Mouse (Mus musculus): Measurements from ENCODE around the gene Ugt1a6a. TPM values are rescaled to one million over a fixed set of nuclear protein-coding genes. Genes with fewer than 3 reads are reported as not detected.
"Not testable (repeated sequence)": the region's sequence is repeated elsewhere in the genome, so short reads cannot be mapped to it uniquely, and the experiment has no call there.

The Ugt1a6a gene
- polyA plus RNA-seq, 1 experiment from 2014 or later, result 2.8 TPM

DNA sequence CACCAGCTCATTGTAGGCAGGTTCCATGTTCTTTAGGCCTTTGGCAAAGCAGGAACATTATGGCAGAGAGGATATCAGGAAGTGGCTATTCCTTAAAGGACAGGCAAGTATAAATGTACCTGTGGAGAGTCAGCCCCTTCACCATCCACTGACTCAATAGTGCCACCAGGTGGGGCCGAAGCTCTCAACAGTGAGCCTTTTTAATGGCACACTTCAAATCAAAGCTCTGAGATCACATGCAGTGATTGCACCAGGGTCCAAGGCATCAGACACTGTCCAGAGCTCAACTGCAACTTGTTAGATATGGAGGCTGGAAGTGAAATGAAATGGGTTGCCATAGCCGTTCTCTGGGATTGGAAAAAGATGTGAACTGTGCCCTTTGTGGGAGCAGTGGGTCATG, 10.7 kb downstream of the Ugt1a6a start:
- not testable (repeated sequence) for H3K4me3 ChIP-seq (replicated peaks; ENCODE audit: low read length); H3K27ac ChIP-seq (ENCODE audit: low read length); H3K9ac ChIP-seq (replicated peaks; ENCODE audit: low read depth, low read length); H3K9me3 ChIP-seq (ENCODE audit: control insufficient read depth, low read length); ATAC-seq; H3K27me3 ChIP-seq (replicated peaks; ENCODE audit: control insufficient read depth, insufficient read depth, low read length); H3K36me3 ChIP-seq (ENCODE audit: control insufficient read depth, insufficient read depth); H3K4me2 ChIP-seq (ENCODE audit: low read length); H3K4me1 ChIP-seq (replicated peaks; ENCODE audit: control insufficient read depth, insufficient read depth, low read length)
- WGBS, result 85% methylated on average over 2 of the region's 2 CpGs

DNA sequence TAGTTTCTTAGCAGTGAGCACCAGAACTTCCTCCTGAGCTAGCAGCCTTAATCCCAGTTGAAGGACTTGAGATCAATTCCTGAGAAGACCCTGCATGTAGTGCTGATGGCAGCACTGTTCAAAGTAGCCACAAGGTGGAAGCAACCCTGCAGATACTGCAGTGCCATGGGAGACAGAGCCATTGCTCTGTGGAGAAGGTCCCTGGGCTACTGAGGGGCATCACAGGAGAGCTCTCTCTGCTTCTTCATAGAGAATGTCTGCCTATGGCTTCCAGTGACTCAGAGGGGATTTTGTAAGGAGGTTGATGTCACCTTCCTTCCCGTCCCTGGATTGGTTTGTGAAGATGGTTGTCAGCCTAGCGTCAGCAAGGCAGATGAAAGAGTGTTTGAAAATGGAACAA, 15.5 kb downstream of the Ugt1a6a start:
- not testable (repeated sequence) for H3K4me1 ChIP-seq (replicated peaks; ENCODE audit: control insufficient read depth, insufficient read depth, low read length); ATAC-seq

DNA sequence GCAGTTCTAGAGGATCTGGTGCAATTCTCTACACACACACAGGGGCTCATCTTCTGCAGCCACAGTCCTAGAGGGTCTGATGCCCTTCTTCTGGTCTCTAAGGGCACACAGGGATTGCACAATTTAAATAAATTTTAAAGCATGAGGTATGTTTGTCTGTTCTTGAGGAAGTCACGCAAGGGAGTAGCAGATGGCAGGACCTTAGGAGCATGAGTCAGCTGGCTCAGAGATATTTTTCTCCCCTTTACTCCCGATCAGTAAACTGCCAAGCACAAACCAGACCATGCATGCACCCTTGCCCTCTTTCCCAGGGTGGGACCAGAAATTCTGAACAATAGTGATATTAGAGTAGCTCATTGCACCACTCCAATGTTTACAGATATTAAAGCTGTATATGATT, 23.8 kb downstream of the Ugt1a6a start:
- ATAC-seq, result no peak
- WGBS, result 95% methylated on average over 2 of the region's 2 CpGs
- H3K9me3 ChIP-seq (ENCODE audit: control insufficient read depth, low read length), result no peaks in the 10 kb centered on the region
- H3K27ac ChIP-seq (ENCODE audit: low read length), result no peak overlapping the region
- H3K36me3 ChIP-seq (ENCODE audit: control insufficient read depth, insufficient read depth), result no peaks in the 10 kb centered on the region
- H3K27me3 ChIP-seq (replicated peaks; ENCODE audit: control insufficient read depth, insufficient read depth, low read length), result no peaks in the 10 kb centered on the region
- H3K4me3 ChIP-seq (replicated peaks; ENCODE audit: low read length), result no peak overlapping the region
- no peaks in the 10 kb centered on the region for H3K4me1 ChIP-seq (replicated peaks; ENCODE audit: control insufficient read depth, insufficient read depth, low read length)
- H3K4me2 ChIP-seq (ENCODE audit: low read length), result no peak overlapping the region
- no peak overlapping the region for H3K9ac ChIP-seq (replicated peaks; ENCODE audit: low read depth, low read length)

More for the DNA sequence above, 15.5 kb downstream of the Ugt1a6a start:
- not testable (repeated sequence) for H3K27me3 ChIP-seq (replicated peaks; ENCODE audit: control insufficient read depth, insufficient read depth, low read length); H3K27ac ChIP-seq (ENCODE audit: low read length); H3K4me2 ChIP-seq (ENCODE audit: low read length); H3K9me3 ChIP-seq (ENCODE audit: control insufficient read depth, low read length); H3K4me3 ChIP-seq (replicated peaks; ENCODE audit: low read length); H3K9ac ChIP-seq (replicated peaks; ENCODE audit: low read depth, low read length); H3K36me3 ChIP-seq (ENCODE audit: control insufficient read depth, insufficient read depth)
- 68% methylated on average over 2 of the region's 2 CpGs for WGBS

DNA sequence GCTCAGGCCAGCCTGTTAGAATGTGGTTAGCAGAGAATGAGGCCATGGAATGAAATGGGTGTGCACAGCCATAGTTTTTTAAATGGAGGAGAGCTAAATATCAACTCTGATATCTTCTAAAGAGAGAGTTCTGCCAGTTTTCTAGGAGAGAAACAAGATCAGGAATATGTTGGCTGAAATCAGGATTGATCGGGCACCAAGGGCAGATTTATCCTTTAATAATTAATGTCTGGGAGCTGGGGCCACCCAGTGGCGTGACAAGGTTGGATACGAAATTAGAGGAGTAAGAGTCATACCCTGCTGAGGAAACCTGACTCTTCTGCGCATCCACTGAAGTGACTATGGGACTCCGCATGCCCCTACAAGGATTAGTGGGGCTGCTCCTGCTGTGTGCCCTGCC, 31.1 kb downstream of the Ugt1a6a start, which contains the start of gene Ugt1a5:
TSS of gene Ugt1a5 (plus strand) at position 302 of the 400 bp plus-strand sequence.
- ATAC-seq, result no peak
- 78% methylated on average over 5 of the region's 5 CpGs for WGBS

DNA sequence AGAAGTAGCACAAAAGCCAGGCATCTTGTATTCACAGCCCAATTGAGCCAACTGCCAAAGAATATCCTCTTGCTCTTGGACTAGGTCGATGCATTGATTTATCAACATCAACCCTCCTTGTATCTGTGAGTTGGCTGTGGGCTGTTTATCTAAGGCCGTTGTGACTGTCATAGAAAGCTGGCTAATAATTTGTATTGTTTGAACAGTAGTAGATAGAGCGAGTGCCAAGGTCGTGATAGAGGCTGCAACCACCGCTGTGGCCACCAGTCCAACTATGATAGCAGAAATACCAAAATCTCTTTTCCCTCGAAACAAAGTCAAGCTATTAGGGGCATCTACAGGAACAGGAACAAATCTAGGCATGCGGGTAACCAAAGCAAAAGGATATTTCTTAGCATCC, 37.6 kb downstream of the Ugt1a6a start:
- not testable (repeated sequence) for H3K9ac ChIP-seq (replicated peaks; ENCODE audit: low read depth, low read length); H3K4me3 ChIP-seq (replicated peaks; ENCODE audit: low read length); H3K36me3 ChIP-seq (ENCODE audit: control insufficient read depth, insufficient read depth); H3K27me3 ChIP-seq (replicated peaks; ENCODE audit: control insufficient read depth, insufficient read depth, low read length); ATAC-seq; H3K27ac ChIP-seq (ENCODE audit: low read length); H3K9me3 ChIP-seq (ENCODE audit: control insufficient read depth, low read length); H3K4me2 ChIP-seq (ENCODE audit: low read length); H3K4me1 ChIP-seq (replicated peaks; ENCODE audit: control insufficient read depth, insufficient read depth, low read length)
- 93% methylated on average over 5 of the region's 7 CpGs for WGBS

More for the DNA sequence above, 31.1 kb downstream of the Ugt1a6a start, which contains the start of gene Ugt1a5:
- H3K27ac ChIP-seq (ENCODE audit: low read length), result no peak within 1 kb of the TSS
- no peak within 1 kb of the TSS for H3K4me2 ChIP-seq (ENCODE audit: low read length)
- H3K4me1 ChIP-seq (replicated peaks; ENCODE audit: control insufficient read depth, insufficient read depth, low read length), result no peaks in the 10 kb centered on the region
- H3K9me3 ChIP-seq (ENCODE audit: control insufficient read depth, low read length), result no peaks in the 10 kb centered on the region
- H3K9ac ChIP-seq (replicated peaks; ENCODE audit: low read depth, low read length), result no peak within 1 kb of the TSS
- no peaks in the 10 kb centered on the region for H3K36me3 ChIP-seq (ENCODE audit: control insufficient read depth, insufficient read depth)
- H3K4me3 ChIP-seq (replicated peaks; ENCODE audit: low read length), result no peak within 1 kb of the TSS
- no peaks in the 10 kb centered on the region for H3K27me3 ChIP-seq (replicated peaks; ENCODE audit: control insufficient read depth, insufficient read depth, low read length)

DNA sequence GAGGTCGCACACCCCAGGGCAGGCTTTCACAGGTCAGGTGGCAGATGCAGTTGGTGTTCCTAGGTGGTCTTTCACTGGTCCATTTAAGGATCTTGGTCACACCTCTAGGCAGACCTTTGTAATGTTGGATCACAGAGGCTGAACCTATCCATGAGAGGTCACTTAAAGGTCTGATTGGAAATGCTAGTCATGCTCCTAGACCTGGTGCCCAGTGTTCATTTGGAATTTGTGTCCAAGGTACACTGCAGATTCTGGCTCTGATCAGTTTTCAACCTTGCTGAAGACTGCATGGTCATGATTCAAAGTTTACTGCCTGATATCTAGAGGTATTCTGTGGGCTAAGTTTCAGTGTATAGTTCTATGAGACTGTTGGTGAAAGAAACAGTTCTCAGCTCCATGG, 45.0 kb downstream of the Ugt1a6a start:
- Histone ChIP-seq H3K4me3 (replicated peaks; ENCODE audit: low read length) (no peak overlapping the region), H3K9ac (replicated peaks; ENCODE audit: low read depth, low read length) (no peak overlapping the region), H3K4me1 (replicated peaks; ENCODE audit: control insufficient read depth, insufficient read depth, low read length) (no peaks in the 10 kb centered on the region), H3K36me3 (ENCODE audit: control insufficient read depth, insufficient read depth) (no peaks in the 10 kb centered on the region), H3K4me2 (ENCODE audit: low read length) (no peak overlapping the region), H3K27me3 (replicated peaks; ENCODE audit: control insufficient read depth, insufficient read depth, low read length) (no peaks in the 10 kb centered on the region), H3K9me3 (ENCODE audit: control insufficient read depth, low read length) (peaks cover 5% of the 10 kb centered on the region; the same call in 1 of the 2 replicates), H3K27ac (ENCODE audit: low read length) (no peak overlapping the region)
- 86% methylated on average over 1 of the region's 1 CpGs for WGBS
- ATAC-seq, result no peak

DNA sequence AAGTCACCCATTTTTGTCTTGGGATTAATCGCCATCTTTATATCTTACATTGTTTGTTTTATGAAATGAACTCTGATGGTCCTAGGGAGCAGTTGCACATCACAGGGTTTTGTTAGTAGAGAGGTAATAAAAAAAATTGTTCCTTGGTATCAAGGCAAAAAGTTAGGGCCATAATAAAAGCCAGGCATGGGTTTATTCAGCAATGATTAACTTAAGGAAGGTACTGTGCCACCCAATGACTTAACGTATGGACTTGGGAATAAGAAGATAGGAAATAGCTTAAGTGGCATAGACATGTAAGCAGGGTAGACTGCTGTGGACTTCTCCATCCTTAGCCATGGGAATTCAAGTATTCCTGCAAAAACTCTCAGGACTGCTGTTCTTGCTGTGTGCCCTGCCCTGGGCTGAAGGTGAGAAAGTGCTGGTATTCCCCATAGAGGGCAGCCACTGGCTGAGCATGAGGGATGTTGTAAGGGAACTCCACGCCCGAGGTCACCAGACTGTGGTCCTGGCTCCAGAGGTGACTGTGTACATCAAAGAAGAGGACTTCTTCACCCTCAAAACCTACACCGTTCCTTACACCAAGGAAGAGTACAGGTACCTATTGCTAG, 51.8 kb downstream of the Ugt1a6a start:
- Histone ChIP-seq H3K9ac (replicated peaks; ENCODE audit: low read depth, low read length) (no peak overlapping the region), H3K9me3 (ENCODE audit: control insufficient read depth, low read length) (no peaks in the 10 kb centered on the region), H3K27me3 (replicated peaks; ENCODE audit: control insufficient read depth, insufficient read depth, low read length) (0 out of 2 replicates have a peak, but pooled peaks cover 3% of the 10 kb centered on the region), H3K27ac (ENCODE audit: low read length) (no peak overlapping the region), H3K4me3 (replicated peaks; ENCODE audit: low read length) (no peak overlapping the region), H3K4me2 (ENCODE audit: low read length) (no peak overlapping the region), H3K36me3 (ENCODE audit: control insufficient read depth, insufficient read depth) (no peaks in the 10 kb centered on the region), H3K4me1 (replicated peaks; ENCODE audit: control insufficient read depth, insufficient read depth, low read length) (no peaks in the 10 kb centered on the region)
- 92% methylated on average over 5 of the region's 5 CpGs for WGBS
- no peak for ATAC-seq

DNA sequence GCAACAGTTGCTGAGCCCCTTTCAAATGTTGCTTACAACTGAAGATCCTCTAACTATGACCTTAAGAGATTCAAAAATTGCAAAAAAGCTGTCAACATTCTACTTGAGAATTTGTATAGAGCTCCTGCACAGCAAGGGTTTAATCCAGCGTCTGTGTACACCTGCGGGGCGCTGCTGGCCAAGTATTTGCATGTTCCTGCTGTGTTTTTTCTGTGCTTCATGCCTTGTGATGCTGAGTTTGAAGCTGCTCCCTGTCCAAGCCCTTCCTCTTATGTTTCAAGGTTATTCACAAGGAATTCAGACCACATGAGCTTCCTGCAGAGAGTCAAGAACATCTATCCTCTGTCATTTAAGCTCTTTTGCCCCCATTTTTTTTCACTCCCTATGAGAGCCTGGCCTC, 57.5 kb downstream of the Ugt1a6a start:
- no peaks in the 10 kb centered on the region for H3K36me3 ChIP-seq (ENCODE audit: control insufficient read depth, insufficient read depth)
- no peak overlapping the region for H3K4me2 ChIP-seq (ENCODE audit: low read length)
- no peak overlapping the region for H3K9ac ChIP-seq (replicated peaks; ENCODE audit: low read depth, low read length)
- no peak overlapping the region for H3K27ac ChIP-seq (ENCODE audit: low read length)
- H3K4me1 ChIP-seq (replicated peaks; ENCODE audit: control insufficient read depth, insufficient read depth, low read length), result no peaks in the 10 kb centered on the region
- no peak for ATAC-seq
- H3K27me3 ChIP-seq (replicated peaks; ENCODE audit: control insufficient read depth, insufficient read depth, low read length), result no peaks in the 10 kb centered on the region
- WGBS, result 70% methylated on average over 3 of the region's 3 CpGs
- H3K4me3 ChIP-seq (replicated peaks; ENCODE audit: low read length), result no peak overlapping the region
- no peaks in the 10 kb centered on the region for H3K9me3 ChIP-seq (ENCODE audit: control insufficient read depth, low read length)

DNA sequence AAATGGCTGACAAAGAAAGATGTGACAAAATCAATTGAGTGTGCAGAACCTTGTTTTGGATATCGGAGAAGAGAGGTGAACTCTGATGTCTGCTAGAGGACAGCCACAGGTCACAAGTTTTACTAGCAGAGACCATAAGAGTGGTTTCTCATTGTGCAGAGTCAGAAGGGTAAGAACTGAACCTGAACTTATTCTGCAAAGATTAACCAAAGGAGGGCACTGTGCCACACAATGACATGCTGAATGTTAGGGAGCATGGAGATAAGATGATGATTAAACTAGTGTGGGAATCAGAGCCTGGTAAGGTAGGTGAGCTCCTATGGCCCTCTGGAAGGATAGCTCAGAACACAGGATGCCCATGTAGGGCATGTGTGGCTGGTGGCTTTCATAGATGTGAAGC, 61.1 kb downstream of the Ugt1a6a start:
- Histone ChIP-seq H3K27me3 (replicated peaks; ENCODE audit: control insufficient read depth, insufficient read depth, low read length) (no peaks in the 10 kb centered on the region), H3K9ac (replicated peaks; ENCODE audit: low read depth, low read length) (no peak overlapping the region), H3K27ac (ENCODE audit: low read length) (no peak overlapping the region), H3K4me3 (replicated peaks; ENCODE audit: low read length) (no peak overlapping the region), H3K4me1 (replicated peaks; ENCODE audit: control insufficient read depth, insufficient read depth, low read length) (no peaks in the 10 kb centered on the region), H3K4me2 (ENCODE audit: low read length) (no peak overlapping the region), H3K9me3 (ENCODE audit: control insufficient read depth, low read length) (no peaks in the 10 kb centered on the region), H3K36me3 (ENCODE audit: control insufficient read depth, insufficient read depth) (no peaks in the 10 kb centered on the region)
- WGBS, result 96% methylated on average over 1 of the region's 1 CpGs
- no peak for ATAC-seq

DNA sequence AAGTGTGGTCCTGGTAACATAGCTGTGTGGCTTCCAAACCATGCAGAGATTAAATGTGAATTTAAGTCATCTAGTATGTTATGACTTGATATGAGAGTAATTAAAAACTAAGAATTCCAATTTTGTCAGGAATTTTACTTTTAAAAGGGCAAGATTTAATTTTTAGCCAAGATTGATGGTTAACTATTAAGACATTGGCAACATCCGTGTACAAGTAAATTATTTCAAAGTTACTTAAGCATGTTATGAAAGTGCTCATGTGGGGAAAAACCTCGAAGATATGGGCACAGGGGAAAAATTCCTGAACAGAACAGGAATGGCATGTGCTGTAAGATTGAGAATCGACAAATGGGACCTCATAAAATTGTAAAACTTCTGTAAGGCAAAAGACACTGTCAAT, 62.8 kb downstream of the Ugt1a6a start:
- Histone ChIP-seq H3K36me3 (ENCODE audit: control insufficient read depth, insufficient read depth) (no peaks in the 10 kb centered on the region), H3K4me1 (replicated peaks; ENCODE audit: control insufficient read depth, insufficient read depth, low read length) (no peaks in the 10 kb centered on the region), H3K27me3 (replicated peaks; ENCODE audit: control insufficient read depth, insufficient read depth, low read length) (no peaks in the 10 kb centered on the region), H3K9me3 (ENCODE audit: control insufficient read depth, low read length) (no peaks in the 10 kb centered on the region), H3K9ac (replicated peaks; ENCODE audit: low read depth, low read length) (no peak overlapping the region), H3K27ac (ENCODE audit: low read length) (no peak overlapping the region), H3K4me3 (replicated peaks; ENCODE audit: low read length) (no peak overlapping the region), H3K4me2 (ENCODE audit: low read length) (no peak overlapping the region)
- 80% methylated on average over 3 of the region's 3 CpGs for WGBS
- no peak for ATAC-seq

Measured in forebrain, embryonic 16.5 days (tissue).